In the genomic region with DNA sequence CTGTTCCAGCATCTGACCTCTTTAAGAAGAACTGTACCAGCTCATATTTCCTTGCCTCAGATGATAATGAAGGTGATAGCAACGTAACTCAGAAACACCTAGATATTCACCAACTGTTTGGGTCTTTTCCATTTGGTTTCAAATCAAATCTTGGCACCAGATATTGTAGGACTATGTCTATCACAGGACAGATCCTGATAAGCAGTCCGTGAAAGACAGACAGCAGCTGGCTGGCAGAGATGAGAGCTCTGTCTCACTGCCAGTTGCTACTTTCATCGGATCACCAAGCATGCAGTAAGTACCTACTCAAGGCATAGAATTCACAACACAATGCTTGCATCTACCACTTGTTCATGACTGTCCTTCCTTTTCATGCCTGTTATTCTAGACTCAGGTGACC, we compare ENCODE assay signal across 13 mouse cellular contexts.
"Had no signal": no experiment of that assay in that cellular context is flagged by ENCODE, and none has a peak within 500 bp of the region (broad histone marks: within the 10 kb centered on the region; RNA-seq: fewer than 3 reads in every experiment).

No protein-coding gene starts in this region.

- H3K4me3 ChIP-seq: limb, embryonic 15.5 days; lung, embryonic 15.5 days; midbrain, embryonic 10.5 days; midbrain, embryonic 15.5 days had no signal

- DNase-seq: kidney, adult 11 months; kidney, adult 9 months; kidney, postnatal 36 days; layer of hippocampus, adult 9-11 months; layer of hippocampus, postnatal 36 days; lung, postnatal 14 days; right cerebral cortex, postnatal 14 days; thymus, postnatal 4 days had no signal

- ATAC-seq: midbrain, embryonic 15.5 days had no signal

- H3K9ac ChIP-seq: limb, embryonic 15.5 days; lung, embryonic 15.5 days; midbrain, embryonic 15.5 days had no signal

- H3K9me3 ChIP-seq: limb, embryonic 15.5 days; lung, embryonic 15.5 days; midbrain, embryonic 10.5 days; midbrain, embryonic 15.5 days had no signal

- H3K4me1 ChIP-seq: limb, embryonic 15.5 days; lung, embryonic 15.5 days; midbrain, embryonic 15.5 days had no signal

- H3K27ac ChIP-seq: kidney, postnatal 0 days; limb, embryonic 15.5 days; lung, embryonic 15.5 days; midbrain, embryonic 10.5 days; midbrain, embryonic 15.5 days had no signal

- H3K4me2 ChIP-seq: limb, embryonic 15.5 days; lung, embryonic 15.5 days; midbrain, embryonic 15.5 days had no signal

- H3K27me3 ChIP-seq: limb, embryonic 15.5 days; lung, embryonic 15.5 days; midbrain, embryonic 15.5 days had no signal

- H3K36me3 ChIP-seq: limb, embryonic 15.5 days; lung, embryonic 15.5 days; midbrain, embryonic 10.5 days; midbrain, embryonic 15.5 days had no signal
